ENCODE assay signal across 22 mouse cellular contexts in the genomic region with DNA sequence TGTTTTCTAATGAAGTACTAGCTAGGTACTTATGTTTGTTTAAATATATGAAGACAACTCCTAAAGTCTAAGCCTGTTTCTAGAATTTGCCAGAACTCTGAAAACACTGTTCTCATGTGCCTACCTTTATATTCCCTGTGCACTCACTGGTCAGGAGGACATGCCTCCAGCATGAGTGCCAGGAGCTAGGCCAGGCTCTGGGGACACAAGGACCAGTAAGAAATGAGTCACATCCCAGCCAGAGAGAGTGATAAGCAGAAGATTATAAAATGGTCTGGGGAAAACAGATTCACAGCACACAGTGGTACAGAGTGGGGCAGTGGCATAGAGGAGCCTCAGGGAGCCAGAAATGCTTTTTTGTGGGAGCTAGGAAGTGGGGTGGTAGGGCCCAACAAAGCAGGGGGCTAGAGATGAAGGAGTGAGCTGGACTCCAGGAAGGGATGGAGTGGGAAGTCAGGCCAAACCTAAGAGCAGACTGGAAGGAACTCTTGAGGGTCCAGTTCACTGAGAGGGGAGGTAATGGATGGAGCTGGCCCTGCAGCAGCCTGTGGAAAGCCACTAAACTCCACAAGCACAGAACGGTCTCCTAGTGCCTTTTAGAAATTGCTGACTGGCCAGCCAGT.
DNase-seq lines count a peak whose midpoint lies in the region; ATAC-seq lines count a peak whose summit lies in the region.
"Had no signal": no experiment of that assay in that cellular context is flagged by ENCODE, and none has a peak within 500 bp of the region (broad histone marks: within the 10 kb centered on the region; RNA-seq: fewer than 3 reads in every experiment).

No protein-coding gene starts in this region.

- DNase-seq in adrenal gland, postnatal 10 days, result peak; percentile 26
- no peak for DNase-seq in adrenal gland, adult 18-20 months (ENCODE audit: low spot score in 2 of 2)
- DNase-seq in heart, embryonic 10.5 days (ENCODE audit: low spot score), result peak; percentile 59
- DNase-seq in heart, adult 9 months (ENCODE audit: low spot score in 2 of 2), result no peak
- no peak for DNase-seq in liver, embryonic 13.5 days
- DNase-seq: cerebellum, adult 11 months; cerebellum, adult 8-10 months; cerebellum, postnatal 14 days; embryo, embryonic 11 days; gastrocnemius, postnatal 10 days; heart, postnatal 36 days; kidney, adult 8-10 months had no signal

- no peaks in the 10 kb centered on the region for H3K27me3 ChIP-seq in heart, embryonic 10.5 days (ENCODE audit: insufficient read depth, poor library complexity, severe bottlenecking)
- H3K27me3 ChIP-seq in liver, embryonic 13.5 days, result no peaks in the 10 kb centered on the region
- no peaks in the 10 kb centered on the region for H3K27me3 ChIP-seq in liver, embryonic 12.5 days (replicated peaks)
- H3K27me3 ChIP-seq: embryonic facial prominence, embryonic 15.5 days; heart, embryonic 15.5 days; hindbrain, embryonic 15.5 days had no signal

- H3K9me3 ChIP-seq in heart, embryonic 10.5 days, result no peaks in the 10 kb centered on the region
- H3K9me3 ChIP-seq in liver, embryonic 13.5 days (replicated peaks), result no peaks in the 10 kb centered on the region
- H3K9me3 ChIP-seq in liver, embryonic 12.5 days (replicated peaks), result 0 out of 2 replicates have a peak, but pooled peaks cover 3% of the 10 kb centered on the region
- H3K9me3 ChIP-seq: embryonic facial prominence, embryonic 15.5 days; forebrain, embryonic 10.5 days; heart, embryonic 15.5 days; hindbrain, embryonic 15.5 days had no signal

- H3K9ac ChIP-seq in liver, embryonic 13.5 days, result no peak overlapping the region
- no peak overlapping the region for H3K9ac ChIP-seq in liver, embryonic 12.5 days
- H3K9ac ChIP-seq: embryonic facial prominence, embryonic 15.5 days; heart, embryonic 15.5 days; hindbrain, embryonic 15.5 days had no signal

- H3K36me3 ChIP-seq in heart, embryonic 10.5 days, result no peaks in the 10 kb centered on the region
- H3K36me3 ChIP-seq in liver, embryonic 13.5 days, result no peaks in the 10 kb centered on the region
- H3K36me3 ChIP-seq in liver, embryonic 12.5 days, result no peaks in the 10 kb centered on the region
- H3K36me3 ChIP-seq: embryonic facial prominence, embryonic 15.5 days; forebrain, embryonic 10.5 days; heart, embryonic 15.5 days; hindbrain, embryonic 15.5 days had no signal

- no peak overlapping the region for H3K27ac ChIP-seq in heart, embryonic 10.5 days
- H3K27ac ChIP-seq in liver, embryonic 13.5 days, result no peak overlapping the region
- no peak overlapping the region for H3K27ac ChIP-seq in liver, embryonic 12.5 days
- peak overlapping the region; percentile 77 for H3K27ac ChIP-seq in brown adipose tissue, adult 24 weeks (replicated peaks; ENCODE audit: low read depth, low read length)
- H3K27ac ChIP-seq: embryonic facial prominence, embryonic 15.5 days; forebrain, embryonic 10.5 days; heart, embryonic 15.5 days; hindbrain, embryonic 15.5 days had no signal

- no peak overlapping the region for H3K4me2 ChIP-seq in liver, embryonic 13.5 days
- no peak overlapping the region for H3K4me2 ChIP-seq in liver, embryonic 12.5 days
- H3K4me2 ChIP-seq: embryonic facial prominence, embryonic 15.5 days; heart, embryonic 15.5 days; hindbrain, embryonic 15.5 days had no signal

- 0 out of 2 replicates have a peak, but pooled peaks cover 3% of the 10 kb centered on the region for H3K4me1 ChIP-seq in heart, embryonic 10.5 days
- H3K4me1 ChIP-seq in liver, embryonic 13.5 days (replicated peaks), result peaks cover 39% of the 10 kb centered on the region
- H3K4me1 ChIP-seq in liver, embryonic 12.5 days, result peaks cover 31% of the 10 kb centered on the region
- peaks cover 23% of the 10 kb centered on the region for H3K4me1 ChIP-seq in brown adipose tissue, adult 24 weeks (ENCODE audit: control insufficient read depth, insufficient read depth, insufficient read length, low read length)
- H3K4me1 ChIP-seq: embryonic facial prominence, embryonic 15.5 days; forebrain, embryonic 10.5 days; hindbrain, embryonic 15.5 days had no signal

- no peak overlapping the region for H3K4me3 ChIP-seq in heart, embryonic 10.5 days
- H3K4me3 ChIP-seq in liver, embryonic 13.5 days (replicated peaks), result no peak overlapping the region
- H3K4me3 ChIP-seq in liver, embryonic 12.5 days, result no peak overlapping the region
- no peak overlapping the region for H3K4me3 ChIP-seq in brown adipose tissue, adult 24 weeks (ENCODE audit: insufficient read depth, low read depth, low read length)
- H3K4me3 ChIP-seq: embryonic facial prominence, embryonic 15.5 days; erythroblast, embryonic 14.5 days; forebrain, embryonic 10.5 days; heart, embryonic 15.5 days; hindbrain, embryonic 15.5 days had no signal

- 61% methylated on average over 1 of the region's 1 CpGs for WGBS in heart, embryonic 10.5 days
- 57% methylated on average over 1 of the region's 1 CpGs for WGBS in liver, embryonic 13.5 days (ENCODE audit: insufficient replicate concordance)
- 50% methylated on average over 1 of the region's 1 CpGs for WGBS in liver, embryonic 12.5 days (ENCODE audit: insufficient replicate concordance)

- peak; percentile 32; the same call in 1 of the 2 replicates for ATAC-seq in liver, embryonic 13.5 days (ENCODE audit: low read depth)
- ATAC-seq in liver, embryonic 12.5 days, result no peak
- ATAC-seq in granulocyte monocyte progenitor cell, adult 5-6 weeks (replicated peaks; ENCODE audit: poor library complexity, severe bottlenecking), result no peak
- ATAC-seq: forebrain, embryonic 14.5 days; intestine, postnatal 0 days had no signal

Comparison
In these comparisons a context has a peak if more than half of its experiments do, and no peak if none do; other contexts are left out.
1. DNase-seq: peak in adrenal gland, postnatal 10 days (single experiment) and heart, embryonic 10.5 days (single experiment); none in adrenal gland, adult 18-20 months (0 of 2), heart, adult 9 months (0 of 2) and liver, embryonic 13.5 days (single experiment).